Comparison of ENCODE assay signal across 8 mouse cellular contexts in genomic region chr8:46671496-46671895, GRCm38 (mm10). TPM values are rescaled to one million over a fixed set of nuclear protein-coding genes. Genes with fewer than 3 reads are reported as not detected.
A peak's percentile ranks its signal among the peaks of the same experiment; 100 is the strongest.
DNase-seq lines count a peak whose midpoint lies in the region; TF ChIP-seq lines count a peak whose summit lies in the region.
"Had no signal": no experiment of that assay in that cellular context is flagged by ENCODE, and none has a peak within 500 bp of the region (broad histone marks: within the 10 kb centered on the region; RNA-seq: fewer than 3 reads in every experiment).

No protein-coding gene starts in this region.

- peak; percentile 75 for DNase-seq in 3T3-L1 (ENCODE audit: low read depth, low spot score)
- peak; percentile 77 for DNase-seq in CD4-positive, CD25-positive, alpha-beta regulatory T cell, adult 2 months (ENCODE audit: low read depth, low spot score)
- peak; percentile 44 for DNase-seq in c-Kit-negative CD71-positive TER-119-positive erythroid progenitor cells, embryonic 14.5 days (ENCODE audit: low read depth, low spot score)
- peak; percentile 41 to 89 for DNase-seq in frontal cortex, adult 2 months (ENCODE audit: extremely low spot score in 1 of 2, low spot score in 1 of 2)
- peak; percentile 72 for DNase-seq in kidney, postnatal 14 days
- peak; percentile 70 for DNase-seq in lung, adult 2 months
- peak; percentile 67 for DNase-seq in right cerebral cortex, postnatal 4 days

- no peaks in the 10 kb centered on the region; the same call in 1 of the 2 replicates for H3K4me1 ChIP-seq in lung, adult 2 months (ENCODE audit: control insufficient read depth, insufficient read depth, low read length)
- H3K4me1 ChIP-seq: hindbrain, embryonic 15.5 days had no signal

- no peak for TF ChIP-seq POLR2A in lung, adult 2 months (IDR thresholded peaks at IDR 0.05; ENCODE audit: borderline replicate concordance, extremely low read depth, low read depth, low read length)

- peak; percentile 82 for TF ChIP-seq CTCF in lung, adult 2 months (IDR thresholded peaks at IDR 0.05; ENCODE audit: insufficient read depth, low read length)

- WGBS in lung, adult 2 months: 0% methylated on average over 2 of the region's 2 CpGs

- no peak overlapping the region for H3K4me3 ChIP-seq in lung, adult 2 months (replicated peaks; ENCODE audit: extremely low read depth, low read depth, low read length)
- H3K4me3 ChIP-seq: hindbrain, embryonic 15.5 days had no signal

RNA-seq across cellular contexts. Expression of gene Casp3, which starts 54.4 kb away (rescaled TPM):
- 22.5 and 24.7 TPM in 2 replicates for polyA plus RNA-seq in frontal cortex, adult 2 months (2012; rRNA removed)
- 2.6 and 5.4 TPM in 2 replicates for polyA plus RNA-seq in lung, adult 2 months (2012; rRNA removed)

RNA-seq across cellular contexts. Expression of gene Primpol, which starts 54.5 kb away (rescaled TPM):
- 2.4 and 2.7 TPM in 2 replicates for polyA plus RNA-seq in frontal cortex, adult 2 months (2012; rRNA removed)
- 0.81 and 1.8 TPM in 2 replicates for polyA plus RNA-seq in lung, adult 2 months (2012; rRNA removed)
